Mouse (Mus musculus): ENCODE measurements at regions not wholly inside any gene's neighbourhood (a gene's known extent, or its start where the extent isn't known, plus 50 kb on each side); places are given as distances from the start of the nearest gene placed in this dataset.

- Histone ChIP-seq H3K4me3 (ENCODE audit: low read depth, low read length) (no peak overlapping the region), H3K27me3 (ENCODE audit: insufficient read depth, low read length) (0 out of 2 replicates have a peak, but pooled peaks cover 3% of the 10 kb centered on the region), H3K4me1 (ENCODE audit: insufficient read depth) (peaks cover 46% of the 10 kb centered on the region), H3K4me2 (peak overlapping the region; percentile 45), H3K27ac (ENCODE audit: low read depth) (peak overlapping the region; percentile 95), H3K36me3 (ENCODE audit: insufficient read depth) (no peaks in the 10 kb centered on the region), H3K9ac (no peak overlapping the region), H3K9me3 (ENCODE audit: low read depth, low read length) (no peaks in the 10 kb centered on the region)
- ATAC-seq (ENCODE audit: insufficient read depth) (no peak), DNase-seq (peak; percentile 49)
- WGBS = 13% methylated on average over 3 of the region's 3 CpGs
- TF ChIP-seq CTCF (IDR thresholded peaks at IDR 0.05; ENCODE audit: low read depth) = no peak
Measured at GRCm38 (mm10) chr8:10924001-10924490, 84.2 kb downstream of the Irs2 start.

- WGBS = 40% methylated on average over 19 of the region's 19 CpGs
Measured at GRCm38 (mm10) chr8:10923071-10924000, 84.9 kb downstream of the Irs2 start.

GRCm38 (mm10) chr8:10922209-10923030 lies 85.8 kb downstream of the Irs2 start:
- 44% methylated on average over 12 of the region's 12 CpGs for WGBS
- no peak for DNase-seq

More at GRCm38 (mm10) chr8:10923071-10924000, 84.9 kb downstream of the Irs2 start:
- TF ChIP-seq CTCF (IDR thresholded peaks at IDR 0.05; ENCODE audit: low read depth) = no peak
- Histone ChIP-seq H3K27ac (ENCODE audit: low read depth) (peak overlapping the region; percentile 95), H3K9me3 (ENCODE audit: low read depth, low read length) (no peaks in the 10 kb centered on the region), H3K36me3 (ENCODE audit: insufficient read depth) (no peaks in the 10 kb centered on the region), H3K4me3 (ENCODE audit: low read depth, low read length) (no peak overlapping the region), H3K4me1 (ENCODE audit: insufficient read depth) (peaks cover 41% of the 10 kb centered on the region), H3K4me2 (0 out of 2 replicates have a peak overlapping the region, but pooled peaks have one; percentile 10), H3K9ac (no peak overlapping the region), H3K27me3 (ENCODE audit: insufficient read depth, low read length) (no peaks in the 10 kb centered on the region)
- ATAC-seq (ENCODE audit: insufficient read depth) (no peak), DNase-seq (no peak)

GRCm38 (mm10) chr8:10921439-10922191 lies 86.6 kb downstream of the Irs2 start:
- WGBS = 43% methylated on average over 11 of the region's 11 CpGs
- Histone ChIP-seq H3K27me3 (ENCODE audit: insufficient read depth, low read length) (no peaks in the 10 kb centered on the region), H3K9ac (no peak overlapping the region), H3K36me3 (ENCODE audit: insufficient read depth) (no peaks in the 10 kb centered on the region), H3K27ac (ENCODE audit: low read depth) (peak overlapping the region; percentile 58; the same call in 1 of the 2 replicates), H3K9me3 (ENCODE audit: low read depth, low read length) (no peaks in the 10 kb centered on the region), H3K4me1 (ENCODE audit: insufficient read depth) (peaks cover 38% of the 10 kb centered on the region), H3K4me2 (no peak overlapping the region), H3K4me3 (ENCODE audit: low read depth, low read length) (no peak overlapping the region)
- no peak for TF ChIP-seq CTCF (IDR thresholded peaks at IDR 0.05; ENCODE audit: low read depth)
- ATAC-seq (ENCODE audit: insufficient read depth) (peak; percentile 43; the same call in 1 of the 2 replicates), DNase-seq (peak; percentile 71)

More at GRCm38 (mm10) chr8:10922209-10923030, 85.8 kb downstream of the Irs2 start:
- TF ChIP-seq CTCF (IDR thresholded peaks at IDR 0.05; ENCODE audit: low read depth) = no peak
- Histone ChIP-seq H3K9me3 (ENCODE audit: low read depth, low read length) (no peaks in the 10 kb centered on the region), H3K4me3 (ENCODE audit: low read depth, low read length) (no peak overlapping the region), H3K36me3 (ENCODE audit: insufficient read depth) (no peaks in the 10 kb centered on the region), H3K4me1 (ENCODE audit: insufficient read depth) (peaks cover 38% of the 10 kb centered on the region), H3K9ac (no peak overlapping the region), H3K4me2 (no peak overlapping the region), H3K27ac (ENCODE audit: low read depth) (peak overlapping the region; percentile 51; the same call in 1 of the 2 replicates), H3K27me3 (ENCODE audit: insufficient read depth, low read length) (no peaks in the 10 kb centered on the region)
- ATAC-seq (ENCODE audit: insufficient read depth) = no peak

- Histone ChIP-seq H3K4me2 (no peak overlapping the region), H3K9ac (no peak overlapping the region), H3K27ac (ENCODE audit: low read depth) (no peak overlapping the region), H3K9me3 (ENCODE audit: low read depth, low read length) (no peaks in the 10 kb centered on the region), H3K36me3 (ENCODE audit: insufficient read depth) (no peaks in the 10 kb centered on the region), H3K4me1 (ENCODE audit: insufficient read depth) (peaks cover 19% of the 10 kb centered on the region), H3K27me3 (ENCODE audit: insufficient read depth, low read length) (no peaks in the 10 kb centered on the region), H3K4me3 (ENCODE audit: low read depth, low read length) (no peak overlapping the region)
- no peak for TF ChIP-seq CTCF (IDR thresholded peaks at IDR 0.05; ENCODE audit: low read depth)
- DNase-seq = no peak
- no peak for ATAC-seq (ENCODE audit: insufficient read depth)
- 84% methylated on average over 5 of the region's 5 CpGs for WGBS
Measured at GRCm38 (mm10) chr8:10919620-10920019, 88.6 kb downstream of the Irs2 start.

GRCm38 (mm10) chr8:10918403-10919035 lies 89.7 kb downstream of the Irs2 start:
- Histone ChIP-seq H3K4me3 (ENCODE audit: low read depth, low read length) (no peak overlapping the region), H3K4me1 (ENCODE audit: insufficient read depth) (peaks cover 13% of the 10 kb centered on the region; the same call in 1 of the 2 replicates), H3K27ac (ENCODE audit: low read depth) (no peak overlapping the region), H3K9me3 (ENCODE audit: low read depth, low read length) (no peaks in the 10 kb centered on the region), H3K4me2 (no peak overlapping the region), H3K27me3 (ENCODE audit: insufficient read depth, low read length) (no peaks in the 10 kb centered on the region), H3K36me3 (ENCODE audit: insufficient read depth) (no peaks in the 10 kb centered on the region), H3K9ac (no peak overlapping the region)
- ATAC-seq (ENCODE audit: insufficient read depth) (no peak), DNase-seq (no peak)
- no peak for TF ChIP-seq CTCF (IDR thresholded peaks at IDR 0.05; ENCODE audit: low read depth)
- 79% methylated on average over 5 of the region's 5 CpGs for WGBS

Data from lung, embryonic 14.5 days (tissue).